Comparison of ENCODE assay signal across 20 mouse cellular contexts in the genomic region with DNA sequence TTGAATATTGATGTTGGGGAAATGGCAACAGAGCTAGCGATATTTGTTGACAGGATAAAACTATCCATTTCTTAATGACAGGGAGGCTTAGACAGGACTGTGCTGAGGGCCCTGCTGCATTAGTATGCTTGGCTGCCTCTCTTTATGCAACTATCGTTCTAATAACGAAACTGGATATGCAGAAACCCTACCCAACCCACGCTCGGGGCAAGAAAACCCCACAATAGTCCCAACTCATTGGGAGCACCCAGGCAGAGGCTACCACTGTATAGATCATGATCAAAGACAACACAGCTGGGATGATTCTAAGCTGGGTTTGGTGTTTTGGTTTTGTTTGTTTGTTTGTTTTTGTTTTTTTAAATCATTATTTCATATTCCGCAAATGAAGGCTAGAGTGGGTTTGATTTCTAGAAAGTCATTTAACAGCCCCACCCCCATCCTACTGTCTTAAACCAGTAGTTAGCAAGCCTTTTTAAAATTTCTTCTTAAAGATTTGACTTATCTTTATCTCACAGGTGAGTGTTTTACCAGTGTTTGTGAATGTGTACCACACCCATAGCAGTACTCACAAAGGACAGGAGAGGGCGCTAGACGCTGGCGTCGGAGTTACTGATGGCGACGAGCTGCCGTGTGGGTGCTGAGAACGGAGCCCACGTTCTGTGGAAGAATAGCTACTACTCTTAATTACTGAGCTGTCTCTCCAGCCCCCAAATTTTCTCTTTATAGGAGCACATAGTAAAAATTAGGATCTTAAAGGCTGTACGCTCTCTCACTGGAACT. TPM values are rescaled to one million over a fixed set of nuclear protein-coding genes. Genes with fewer than 3 reads are reported as not detected.
DNase-seq lines count a peak whose midpoint lies in the region; TF ChIP-seq lines count a peak whose summit lies in the region.
"Had no signal": no experiment of that assay in that cellular context is flagged by ENCODE, and none has a peak within 500 bp of the region (broad histone marks: within the 10 kb centered on the region; RNA-seq: fewer than 3 reads in every experiment).

No protein-coding gene starts in this region.

- no peak overlapping the region for H3K4me3 ChIP-seq in left cerebral cortex, adult 2 months
- no peak overlapping the region for H3K4me3 ChIP-seq in ES-Bruce4 (ENCODE audit: low read depth, low read length)
- H3K4me3 ChIP-seq: embryonic facial prominence, embryonic 12.5 days; neural tube, embryonic 15.5 days had no signal

- no peaks in the 10 kb centered on the region for H3K4me1 ChIP-seq in ES-Bruce4 (ENCODE audit: control insufficient read depth, insufficient read depth, low read length)

- no peak overlapping the region for H3K9ac ChIP-seq in ES-Bruce4 (ENCODE audit: low read depth, poor library complexity, severe bottlenecking)
- H3K9ac ChIP-seq: embryonic facial prominence, embryonic 12.5 days; neural tube, embryonic 15.5 days had no signal

- no peaks in the 10 kb centered on the region for H3K27me3 ChIP-seq in ES-Bruce4 (ENCODE audit: control insufficient read depth, insufficient read depth, low read length, poor library complexity, severe bottlenecking)
- H3K27me3 ChIP-seq: embryonic facial prominence, embryonic 12.5 days; neural tube, embryonic 15.5 days had no signal

- TF ChIP-seq CTCF in left cerebral cortex, adult 2 months (IDR thresholded peaks at IDR 0.05), result peak; percentile 27
- peak; percentile 70 for TF ChIP-seq CTCF in ES-Bruce4 (IDR thresholded peaks at IDR 0.05; ENCODE audit: low read depth, low read length)
- peak; percentile 41; the same call in 1 of the 2 replicates for TF ChIP-seq CTCF in brain, embryonic 14.5 days (IDR thresholded peaks at IDR 0.05; ENCODE audit: borderline replicate concordance, extremely low read depth, insufficient read depth, insufficient read length)

- no peaks in the 10 kb centered on the region for H3K9me3 ChIP-seq in ES-Bruce4 (replicated peaks; ENCODE audit: control insufficient read depth, insufficient read depth, low read length, poor library complexity, severe bottlenecking)
- H3K9me3 ChIP-seq: embryonic facial prominence, embryonic 12.5 days; neural tube, embryonic 15.5 days had no signal

- no peak overlapping the region for H3K27ac ChIP-seq in left cerebral cortex, adult 2 months
- no peak overlapping the region for H3K27ac ChIP-seq in ES-Bruce4 (ENCODE audit: insufficient read depth, low read length)
- H3K27ac ChIP-seq: embryonic facial prominence, embryonic 12.5 days; kidney, postnatal 0 days; neural tube, embryonic 15.5 days had no signal

- no peak for TF ChIP-seq EP300 in ES-Bruce4 (IDR thresholded peaks at IDR 0.05; ENCODE audit: insufficient read depth, low read depth, low read length)

- no peaks in the 10 kb centered on the region for H3K36me3 ChIP-seq in ES-Bruce4 (ENCODE audit: control insufficient read depth, insufficient read depth, low read length, poor library complexity, severe bottlenecking)
- H3K36me3 ChIP-seq: embryonic facial prominence, embryonic 12.5 days; neural tube, embryonic 15.5 days had no signal

- no peak for TF ChIP-seq POLR2A in ES-Bruce4 (IDR thresholded peaks at IDR 0.05; ENCODE audit: insufficient read depth, low read length)
- TF ChIP-seq POLR2A in brain, embryonic 14.5 days (IDR thresholded peaks at IDR 0.05; ENCODE audit: borderline replicate concordance, extremely low read depth, insufficient read depth, insufficient read length, poor library complexity, severe bottlenecking), result no peak

- intact Hi-C loops in left cerebral cortex, adult 2 months (cut with DNase I), result no loop called here

- no peak for DNase-seq in left cerebral cortex, adult 2 months (ENCODE audit: extremely low spot score in 1 of 2, low spot score in 2 of 2)
- no peak for DNase-seq in left cerebral cortex, adult 11 months (ENCODE audit: low spot score)
- peak; percentile 41 for DNase-seq in B cell, adult 2 months
- no peak for DNase-seq in brain, embryonic 14.5 days (ENCODE audit: low read depth)
- DNase-seq in cerebellum, adult 11-12 months, result no peak
- DNase-seq in cerebellum, postnatal 25 days, result no peak
- DNase-seq in MN1 (ENCODE audit: low spot score), result no peak
- DNase-seq: adrenal gland, adult 8-10 months; cerebellum, postnatal 14 days; heart, postnatal 36 days; left cerebral cortex, postnatal 4 days; lung, adult 18-20 months had no signal

RNA-seq across cellular contexts. Expression of a gene that starts 20.8 kb away (rescaled TPM):
- total RNA-seq in left cerebral cortex, adult 2 months (2021), result 10 to 100 TPM; 20.2 to 27.2 TPM
- 14.8 and 15.4 TPM in 2 replicates for polyA plus RNA-seq in ES-Bruce4 (2011; ENCODE audit: insufficient read depth, insufficient read length, low read depth, missing spikeins)
- polyA plus RNA-seq in brain, embryonic 14.5 days (2012; rRNA removed), result 4.5 and 7.2 TPM in 2 replicates

RNA-seq across cellular contexts. Expression of a gene that starts 34.0 kb away (rescaled TPM):
- not detected for total RNA-seq in left cerebral cortex, adult 2 months (2021)
- polyA plus RNA-seq in ES-Bruce4 (2011; ENCODE audit: insufficient read depth, insufficient read length, low read depth, missing spikeins), result not detected in 2 replicates
- 0.11 and 0.13 TPM in 2 replicates for polyA plus RNA-seq in brain, embryonic 14.5 days (2012; rRNA removed)
- total RNA-seq: adrenal gland, adult 8-10 months; heart, postnatal 36 days; layer of hippocampus, postnatal 10 days; left cerebral cortex, postnatal 4 days; megakaryocyte, adult 5-6 weeks had no signal
- polyA plus RNA-seq: embryonic facial prominence, embryonic 12.5 days; inflammation-experienced regulatory T-cells, adult 6 months; kidney, postnatal 0 days; stomach, embryonic 14.5 days had no signal

Comparison
In these comparisons a context has a peak if more than half of its experiments do, and no peak if none do; other contexts are left out.
1. DNase-seq: peak in B cell, adult 2 months (2 of 2); none in left cerebral cortex, adult 2 months (0 of 2), left cerebral cortex, adult 11 months (single experiment), brain, embryonic 14.5 days (single experiment), cerebellum, adult 11-12 months (single experiment), cerebellum, postnatal 25 days (0 of 2) and MN1 (single experiment).
2. Peak in every context shown above with its lines, with median percentiles within 50 percentile points of each other: CTCF ChIP-seq.